Mouse (Mus musculus): ENCODE measurements around the gene Zfp53. TPM values are rescaled to one million over a fixed set of nuclear protein-coding genes. Genes with fewer than 3 reads are reported as not detected.
A peak's percentile ranks its signal among the peaks of the same experiment; 100 is the strongest.

Zfp53 gene
- 5.0 and 5.9 TPM in 2 replicates for total RNA-seq (2012; rRNA removed)

DNA sequence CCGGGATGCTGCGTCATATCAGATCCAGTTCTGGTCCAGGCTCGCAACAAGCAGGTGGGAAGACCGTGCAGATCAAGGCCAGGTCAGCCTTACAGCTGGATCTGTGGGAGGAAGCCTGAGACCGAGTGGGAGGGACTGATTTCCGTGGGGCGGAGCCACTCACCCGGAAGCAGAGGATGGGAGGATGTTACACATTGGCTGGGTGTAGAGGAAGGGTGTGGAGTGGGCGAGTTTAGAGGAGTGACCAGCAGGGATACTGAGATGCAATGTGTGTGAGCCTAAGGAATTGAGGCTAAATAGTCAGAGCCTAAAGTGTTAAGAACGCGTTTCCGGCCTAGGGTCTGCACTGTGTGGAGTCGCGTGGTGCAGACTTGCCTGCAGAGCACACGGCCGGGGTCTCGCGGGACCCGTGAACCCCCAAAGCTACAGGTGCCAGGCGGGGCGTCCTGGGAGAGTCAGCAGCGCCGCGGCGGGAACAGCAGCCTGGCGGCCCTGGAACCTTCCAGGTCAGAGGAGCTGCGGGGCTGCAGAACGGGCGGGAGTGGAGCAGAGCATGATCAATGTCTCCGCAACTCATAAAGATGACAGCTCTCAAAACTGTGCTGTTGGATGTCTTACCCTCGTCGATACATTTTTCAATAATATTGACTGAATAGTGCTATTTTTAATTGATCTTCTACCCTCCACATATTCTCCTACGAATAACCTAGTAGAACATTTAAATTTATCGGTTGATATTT lies at the start of gene Zfp53:
Gene Zfp53 (plus strand): TSS at position 239 of the 740 bp plus-strand sequence.
- Histone ChIP-seq H3K9ac (ENCODE audit: insufficient read depth, low read depth, low read length, poor library complexity, severe bottlenecking) (peak within 1 kb of the TSS; percentile 78), H3K9me3 (ENCODE audit: control insufficient read depth, insufficient read depth, low read depth, low read length) (no peaks in the 10 kb centered on the region), H3K4me3 (ENCODE audit: insufficient read depth in 1 of 2, low read depth in 1 of 2, low read length in 2 of 2, poor library complexity in 1 of 2, severe bottlenecking in 1 of 2) (peak within 1 kb of the TSS; percentile 74 to 85), H3K36me3 (ENCODE audit: control insufficient read depth, insufficient read depth, low read length, poor library complexity, severe bottlenecking) (no peaks in the 10 kb centered on the region), H3K27ac (ENCODE audit: insufficient read depth, low read depth, low read length, poor library complexity, severe bottlenecking) (peak within 1 kb of the TSS; percentile 42; the same call in 1 of the 2 replicates), H3K4me1 (ENCODE audit: control insufficient read depth in 2 of 2, insufficient read depth in 2 of 2, low read length in 2 of 2, poor library complexity in 1 of 2) (0 out of 4 replicates have a peak, but pooled peaks cover 0 to 1% of the 10 kb centered on the region in 2 experiments)
- peak; percentile 85 for DNase-seq (ENCODE audit: low read depth, low spot score)
- TF ChIP-seq HCFC1 (IDR thresholded peaks at IDR 0.05; ENCODE audit: borderline replicate concordance, insufficient read depth, low read length) (0 out of 2 replicates have a peak, but pooled peaks have one; percentile 44), CHD2 (IDR thresholded peaks at IDR 0.05; ENCODE audit: low read depth, low read length) (peak; percentile 96), MAFK (IDR thresholded peaks at IDR 0.05; ENCODE audit: insufficient read depth, low read depth, low read length) (no peak)
- in situ Hi-C loops (cut with MboI; ENCODE audit: low sequenced_read_pairs in 2 of 2, unreplicated experiment in 2 of 2) = no loop called here

DNA sequence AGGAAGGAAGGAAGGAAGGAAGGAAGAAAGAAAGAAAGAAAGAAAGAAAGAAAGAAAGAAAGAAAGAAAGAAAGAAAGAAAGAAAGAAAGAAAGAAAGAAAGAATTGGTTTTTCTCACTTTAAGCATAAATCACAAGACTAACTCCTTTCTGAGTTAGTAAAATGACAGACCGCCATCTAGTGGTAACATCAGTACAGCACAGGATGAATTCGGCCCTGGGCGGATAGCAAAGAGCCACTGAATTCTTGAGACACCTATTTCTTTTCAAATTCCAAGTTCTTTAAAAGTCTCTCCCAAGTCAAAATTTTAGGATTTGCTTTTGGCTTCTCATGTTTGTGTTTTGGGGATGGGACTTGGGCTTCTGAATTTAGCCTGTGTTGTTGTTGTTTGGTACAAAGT lies 39.1 kb upstream of the Zfp53 start:
- TF ChIP-seq ZC3H11A (IDR thresholded peaks at IDR 0.05; ENCODE audit: borderline replicate concordance, low read depth, low read length) = 0 out of 2 replicates have a peak, but pooled peaks have one; percentile 30
- TF ChIP-seq MAFK (IDR thresholded peaks at IDR 0.05; ENCODE audit: insufficient read depth, low read depth, low read length) = no peak
- in situ Hi-C loops (cut with MboI; ENCODE audit: low sequenced_read_pairs in 2 of 2, unreplicated experiment in 2 of 2) = no loop called here
- Histone ChIP-seq H3K4me3 (ENCODE audit: insufficient read depth in 1 of 2, low read depth in 1 of 2, low read length in 2 of 2, poor library complexity in 1 of 2, severe bottlenecking in 1 of 2) (peak overlapping the region; percentile 82 to 99), H3K27ac (ENCODE audit: insufficient read depth, low read depth, low read length, poor library complexity, severe bottlenecking) (no peak overlapping the region), H3K9ac (ENCODE audit: insufficient read depth, low read depth, low read length, poor library complexity, severe bottlenecking) (peak overlapping the region; percentile 57; the same call in 1 of the 2 replicates), H3K9me3 (ENCODE audit: control insufficient read depth, insufficient read depth, low read depth, low read length) (no peaks in the 10 kb centered on the region), H3K4me1 (ENCODE audit: control insufficient read depth in 2 of 2, insufficient read depth in 2 of 2, low read length in 2 of 2, poor library complexity in 1 of 2) (peaks cover 0 to 2% of the 10 kb centered on the region in 2 experiments; a peak in 1 of 4 replicates), H3K36me3 (ENCODE audit: control insufficient read depth, insufficient read depth, low read length, poor library complexity, severe bottlenecking) (peaks cover 2% of the 10 kb centered on the region; the same call in 1 of the 2 replicates)
- peak; percentile 79 for DNase-seq (ENCODE audit: low read depth, low spot score)

DNA sequence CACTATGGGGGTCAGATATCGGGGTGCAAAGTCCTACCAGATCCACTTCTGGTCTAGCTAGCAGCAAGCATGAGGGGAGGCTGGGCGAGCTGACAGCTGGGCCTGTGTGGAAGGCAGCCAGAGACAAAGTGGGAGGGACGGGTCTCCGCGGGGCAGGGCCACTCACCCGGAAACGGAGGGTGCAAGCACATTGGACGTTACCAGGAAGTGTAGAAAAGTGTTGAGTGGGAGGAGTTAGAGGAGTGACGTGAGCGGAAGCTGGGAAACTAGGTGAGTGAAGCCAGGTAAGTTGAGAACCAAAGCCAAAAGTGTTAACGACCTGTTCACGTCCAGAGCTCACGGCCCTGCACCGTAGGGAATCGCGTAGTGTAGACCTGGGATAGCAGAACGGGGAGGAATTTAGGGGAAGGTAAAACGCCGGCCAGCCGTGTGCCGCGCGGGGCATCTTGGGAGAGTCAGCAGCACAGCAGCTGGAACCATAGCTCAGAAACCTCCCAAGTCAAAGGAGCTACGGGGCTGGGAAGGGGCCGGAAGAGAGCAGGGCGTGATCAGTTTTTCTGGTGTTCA lies 38.6 kb upstream of the Zfp53 start, which contains the start of gene Zfp51:
Gene Zfp51 (plus strand): TSS at position 237 of the 567 bp plus-strand sequence.
- DNase-seq (ENCODE audit: low read depth, low spot score) = peak; percentile 93
- peak within 1 kb of the TSS; percentile 82 to 99 for H3K4me3 ChIP-seq (ENCODE audit: insufficient read depth in 1 of 2, low read depth in 1 of 2, low read length in 2 of 2, poor library complexity in 1 of 2, severe bottlenecking in 1 of 2)
- no peak for TF ChIP-seq CHD2 (IDR thresholded peaks at IDR 0.05; ENCODE audit: low read depth, low read length)
- TF ChIP-seq HCFC1 (IDR thresholded peaks at IDR 0.05; ENCODE audit: borderline replicate concordance, insufficient read depth, low read length) = peak; percentile 51; the same call in 1 of the 2 replicates
- TF ChIP-seq ZNF384 (IDR thresholded peaks at IDR 0.05; ENCODE audit: low read depth, low read length) = no peak
- no peak for TF ChIP-seq MAFK (IDR thresholded peaks at IDR 0.05; ENCODE audit: insufficient read depth, low read depth, low read length)
- no peak for TF ChIP-seq ZC3H11A (IDR thresholded peaks at IDR 0.05; ENCODE audit: borderline replicate concordance, low read depth, low read length)
- in situ Hi-C loops (cut with MboI; ENCODE audit: low sequenced_read_pairs in 2 of 2, unreplicated experiment in 2 of 2) = no loop called here
- H3K9me3 ChIP-seq (ENCODE audit: control insufficient read depth, insufficient read depth, low read depth, low read length) = no peaks in the 10 kb centered on the region
- H3K4me1 ChIP-seq (ENCODE audit: control insufficient read depth in 2 of 2, insufficient read depth in 2 of 2, low read length in 2 of 2, poor library complexity in 1 of 2) = peaks cover 0 to 2% of the 10 kb centered on the region in 2 experiments; a peak in 1 of 4 replicates
- peaks cover 2% of the 10 kb centered on the region; the same call in 1 of the 2 replicates for H3K36me3 ChIP-seq (ENCODE audit: control insufficient read depth, insufficient read depth, low read length, poor library complexity, severe bottlenecking)
- H3K9ac ChIP-seq (ENCODE audit: insufficient read depth, low read depth, low read length, poor library complexity, severe bottlenecking) = peak within 1 kb of the TSS; percentile 81
- peak within 1 kb of the TSS; percentile 92 for H3K27ac ChIP-seq (ENCODE audit: insufficient read depth, low read depth, low read length, poor library complexity, severe bottlenecking)

DNA sequence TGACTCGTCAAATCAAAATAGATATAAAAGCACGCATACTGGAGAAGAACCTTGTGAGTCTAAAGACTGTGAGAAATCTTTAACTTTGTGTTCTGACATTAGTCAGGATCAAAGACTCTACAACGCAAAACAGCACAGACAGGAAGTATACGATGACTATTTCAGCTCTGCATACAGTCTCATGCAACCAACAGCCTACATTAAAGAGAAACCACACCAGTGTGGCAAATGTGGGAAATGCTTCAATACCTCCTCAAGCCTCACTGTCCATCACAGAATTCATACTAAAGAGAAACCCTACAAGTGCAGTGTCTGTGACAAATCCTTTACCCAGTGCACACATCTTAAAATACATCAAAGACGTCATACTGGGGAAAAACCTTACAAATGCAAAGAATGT lies 25.2 kb upstream of the Zfp53 start:
- Histone ChIP-seq H3K9ac (ENCODE audit: insufficient read depth, low read depth, low read length, poor library complexity, severe bottlenecking) (no peak overlapping the region), H3K4me1 (ENCODE audit: control insufficient read depth in 2 of 2, insufficient read depth in 2 of 2, low read length in 2 of 2, poor library complexity in 1 of 2) (no peaks in the 10 kb centered on the region), H3K9me3 (ENCODE audit: control insufficient read depth, insufficient read depth, low read depth, low read length) (no peaks in the 10 kb centered on the region), H3K4me3 (ENCODE audit: insufficient read depth in 1 of 2, low read depth in 1 of 2, low read length in 2 of 2, poor library complexity in 1 of 2, severe bottlenecking in 1 of 2) (no peak overlapping the region), H3K27ac (ENCODE audit: insufficient read depth, low read depth, low read length, poor library complexity, severe bottlenecking) (no peak overlapping the region), H3K36me3 (ENCODE audit: control insufficient read depth, insufficient read depth, low read length, poor library complexity, severe bottlenecking) (0 out of 2 replicates have a peak, but pooled peaks cover 2% of the 10 kb centered on the region)
- no peak for DNase-seq (ENCODE audit: low read depth, low spot score)
- TF ChIP-seq ZC3H11A (IDR thresholded peaks at IDR 0.05; ENCODE audit: borderline replicate concordance, low read depth, low read length) (no peak), MAFK (IDR thresholded peaks at IDR 0.05; ENCODE audit: insufficient read depth, low read depth, low read length) (no peak), HCFC1 (IDR thresholded peaks at IDR 0.05; ENCODE audit: borderline replicate concordance, insufficient read depth, low read length) (no peak)
- in situ Hi-C loops (cut with MboI; ENCODE audit: low sequenced_read_pairs in 2 of 2, unreplicated experiment in 2 of 2) = no loop called here

Data from ES-E14 (cell line).